Mouse (Mus musculus) heart, adult 9 months (tissue): ENCODE results near the gene Fscn2.
"Not testable (repeated sequence)": the region's sequence is repeated elsewhere in the genome, so short reads cannot be mapped to it uniquely, and the experiment has no call there.

Experiments used
- DNase-seq, 2 experiments: peaks; one replicate each; pipeline ENCODE4 v3.0.0; 2022; ENCODE audit warnings: low spot score in 2 of 2

The Fscn2 gene

DNA sequence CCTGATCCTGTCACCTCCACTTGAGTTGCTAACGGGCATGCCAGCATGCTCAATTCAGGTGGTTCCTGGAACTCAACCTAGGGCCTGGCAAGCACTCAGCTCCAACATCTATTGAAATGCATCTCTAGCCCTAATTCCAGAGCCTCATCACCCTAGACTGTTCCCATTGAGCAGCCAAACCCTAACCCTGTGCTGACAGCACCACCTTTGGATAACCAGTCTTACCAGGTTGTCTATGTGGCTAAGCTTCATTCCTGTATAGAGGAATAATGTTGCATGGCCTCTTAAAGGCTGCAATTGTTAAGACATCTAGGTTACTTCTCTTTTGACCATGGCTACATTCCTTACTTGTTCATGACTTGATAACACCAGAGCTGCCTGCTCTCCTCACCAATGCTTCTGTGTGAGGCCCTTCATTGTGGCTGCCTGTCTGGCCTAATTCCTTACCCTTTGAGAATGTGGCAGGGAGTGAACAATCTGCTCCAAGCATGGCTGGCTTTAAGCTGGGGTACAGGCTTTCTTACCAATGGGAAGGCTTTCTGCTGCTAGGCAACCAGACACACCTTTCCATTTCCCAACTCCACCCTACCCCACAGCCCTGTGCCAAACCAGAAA lies 16.2 kb upstream of the Fscn2 start:
- DNase-seq = no peak

- not testable (repeated sequence) for DNase-seq
Measured at GRCm38 (mm10) chr11:120346383-120347034, 14.8 kb upstream of the Fscn2 start.

- no peak for DNase-seq
Measured at GRCm38 (mm10) chr11:120347301-120347700, 14.0 kb upstream of the Fscn2 start.

- peak in 1 of 2 experiments; percentile 92 for DNase-seq
Measured at GRCm38 (mm10) chr11:120347791-120348683, 13.3 kb upstream of the Fscn2 start, which contains the start of gene Actg1. Actg1 (minus strand) TSS chr11:120348542.

DNA sequence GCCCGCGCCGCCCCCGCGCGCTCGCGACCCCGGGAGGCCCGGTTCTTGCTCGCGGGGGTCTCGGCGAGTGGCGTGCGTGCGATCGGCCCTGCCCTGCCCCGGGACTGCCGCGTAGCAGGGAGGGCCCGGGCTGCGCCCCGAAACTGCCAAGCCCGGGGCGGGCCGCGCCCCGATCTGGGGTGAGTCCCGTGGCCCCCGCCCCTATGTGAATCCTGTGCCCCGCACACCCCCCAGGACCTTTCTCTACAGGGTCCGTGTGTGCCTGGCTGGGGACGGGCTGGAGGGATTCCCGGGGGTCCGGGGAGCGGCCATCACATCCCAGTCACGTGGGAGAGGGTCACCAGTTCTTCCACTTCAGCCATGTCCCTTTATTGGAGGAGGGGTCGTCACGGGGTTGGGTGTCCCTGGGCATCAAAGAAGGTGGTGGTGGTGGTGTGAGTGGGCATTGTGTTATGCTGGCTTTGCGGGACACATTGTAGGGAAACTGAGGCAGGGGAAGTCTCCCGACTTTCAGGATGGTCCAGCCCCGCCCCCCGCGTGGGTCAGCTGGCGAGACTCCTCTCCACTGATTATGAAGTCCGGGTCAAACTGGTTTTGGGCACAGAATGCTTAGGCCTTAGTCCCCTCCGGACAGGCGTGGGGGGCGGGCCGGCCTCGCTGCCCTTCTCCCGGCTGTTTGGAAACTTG lies 12.5 kb upstream of the Fscn2 start:
- DNase-seq = peak in 1 of 2 experiments; percentile 88

DNA sequence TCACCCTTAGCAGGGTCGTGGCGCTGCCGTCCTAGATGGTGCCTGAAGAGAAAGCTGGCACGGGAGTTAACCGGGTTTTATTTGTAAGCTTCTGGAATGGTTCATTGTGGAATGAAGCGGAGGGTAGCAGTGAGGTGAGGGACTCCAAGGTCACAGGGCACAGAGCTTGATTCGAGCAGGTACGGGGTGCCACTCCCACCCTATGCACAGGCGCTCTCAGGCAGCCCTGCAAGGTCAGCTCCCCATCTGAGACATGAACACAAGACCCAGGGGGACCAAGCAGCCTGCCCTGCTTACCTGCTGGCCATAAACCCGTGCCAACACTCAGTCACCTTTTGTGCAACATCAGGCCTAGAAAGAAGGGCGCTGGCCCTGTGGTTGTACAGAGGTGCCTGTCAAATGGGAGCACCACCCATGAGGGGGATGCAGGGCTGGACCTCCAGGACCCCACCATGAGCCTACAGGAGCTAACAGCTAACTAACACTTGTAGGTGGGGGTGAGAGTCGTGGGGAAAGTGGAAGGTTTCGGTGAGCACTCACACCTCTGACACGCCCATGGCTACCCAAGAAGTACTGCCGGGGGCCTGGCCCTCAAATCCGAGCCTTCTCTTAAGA lies 11.9 kb upstream of the Fscn2 start:
- DNase-seq = peak; percentile 70 to 76

DNA sequence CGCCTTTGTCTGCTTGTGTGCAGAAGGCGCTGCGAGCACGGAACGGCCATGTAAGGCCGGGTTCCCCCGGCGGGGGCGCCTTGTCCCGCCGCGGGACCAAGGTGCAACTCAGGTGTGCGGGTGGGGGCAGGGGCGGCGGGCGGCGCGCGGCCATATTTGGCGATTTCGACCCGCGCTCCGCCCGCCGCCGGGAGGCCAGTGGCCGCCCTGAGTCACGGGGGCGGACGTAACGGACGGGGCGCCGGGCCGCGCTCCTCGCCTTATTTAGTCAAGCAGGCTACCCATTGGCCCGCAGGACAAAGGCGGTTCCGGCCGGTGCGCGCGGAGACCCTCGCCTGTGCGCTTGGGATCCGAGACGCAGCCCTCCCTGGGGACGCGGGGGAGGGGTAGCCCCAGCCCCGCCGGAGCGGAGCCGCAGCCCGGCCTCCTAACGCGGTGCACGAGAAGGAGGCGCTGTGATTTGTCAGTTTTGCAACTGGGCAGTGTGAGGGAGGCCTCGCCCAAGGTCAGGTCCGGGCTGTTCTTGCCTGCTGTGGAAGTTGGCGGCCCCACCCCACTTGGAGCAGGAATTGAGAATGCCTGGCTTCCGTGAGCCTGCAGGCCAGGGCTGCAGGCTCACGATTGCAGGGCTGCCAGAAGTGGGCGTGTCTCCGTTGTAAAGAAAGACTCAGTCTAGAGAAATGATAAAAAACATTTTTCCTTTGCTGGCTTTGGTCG lies 11.2 kb upstream of the Fscn2 start:
- DNase-seq = peak; percentile 96 to 97

GRCm38 (mm10) chr11:120350711-120351110 lies 10.6 kb upstream of the Fscn2 start:
- peak; percentile 58 to 61 for DNase-seq

- DNase-seq = no peak
Measured at GRCm38 (mm10) chr11:120351250-120352092, 9.9 kb upstream of the Fscn2 start.

- not testable (repeated sequence) for DNase-seq
Measured at GRCm38 (mm10) chr11:120352093-120352350, 9.3 kb upstream of the Fscn2 start.

DNA sequence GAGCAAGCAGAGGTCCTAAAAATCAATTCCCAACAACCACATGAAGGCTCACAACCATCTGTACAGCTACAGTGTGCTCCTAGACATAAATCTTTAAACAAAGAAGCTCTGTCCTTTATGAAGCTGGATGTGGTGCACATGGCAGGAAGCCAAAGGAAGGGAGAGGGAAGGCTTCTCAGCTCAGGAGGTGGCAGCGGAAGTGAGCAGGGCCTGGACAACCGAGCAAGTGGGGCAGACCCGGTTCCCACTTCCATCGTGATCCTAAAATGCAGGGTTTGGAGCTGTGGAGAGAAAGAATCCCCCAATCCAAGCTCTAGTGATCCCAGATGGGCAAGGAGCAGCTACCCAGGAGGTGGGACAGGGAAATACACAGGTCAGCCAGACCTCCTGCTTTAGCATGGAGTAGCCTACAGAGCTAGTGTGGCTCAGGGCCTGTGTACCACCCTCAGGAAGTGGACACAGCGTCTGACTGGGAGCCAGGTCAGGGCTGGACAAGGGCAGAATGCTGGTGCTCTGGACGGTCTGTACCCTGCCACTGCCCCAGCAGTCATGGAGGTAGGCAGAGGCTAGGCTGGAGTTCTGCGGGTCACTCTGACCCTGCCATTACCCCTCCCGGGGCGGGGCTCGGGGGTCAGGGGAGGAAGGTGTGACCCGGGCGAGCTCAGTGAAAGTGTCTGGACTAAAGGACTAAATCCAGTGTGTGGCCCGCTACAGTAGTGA lies 8.6 kb upstream of the Fscn2 start:
- DNase-seq = no peak

DNA sequence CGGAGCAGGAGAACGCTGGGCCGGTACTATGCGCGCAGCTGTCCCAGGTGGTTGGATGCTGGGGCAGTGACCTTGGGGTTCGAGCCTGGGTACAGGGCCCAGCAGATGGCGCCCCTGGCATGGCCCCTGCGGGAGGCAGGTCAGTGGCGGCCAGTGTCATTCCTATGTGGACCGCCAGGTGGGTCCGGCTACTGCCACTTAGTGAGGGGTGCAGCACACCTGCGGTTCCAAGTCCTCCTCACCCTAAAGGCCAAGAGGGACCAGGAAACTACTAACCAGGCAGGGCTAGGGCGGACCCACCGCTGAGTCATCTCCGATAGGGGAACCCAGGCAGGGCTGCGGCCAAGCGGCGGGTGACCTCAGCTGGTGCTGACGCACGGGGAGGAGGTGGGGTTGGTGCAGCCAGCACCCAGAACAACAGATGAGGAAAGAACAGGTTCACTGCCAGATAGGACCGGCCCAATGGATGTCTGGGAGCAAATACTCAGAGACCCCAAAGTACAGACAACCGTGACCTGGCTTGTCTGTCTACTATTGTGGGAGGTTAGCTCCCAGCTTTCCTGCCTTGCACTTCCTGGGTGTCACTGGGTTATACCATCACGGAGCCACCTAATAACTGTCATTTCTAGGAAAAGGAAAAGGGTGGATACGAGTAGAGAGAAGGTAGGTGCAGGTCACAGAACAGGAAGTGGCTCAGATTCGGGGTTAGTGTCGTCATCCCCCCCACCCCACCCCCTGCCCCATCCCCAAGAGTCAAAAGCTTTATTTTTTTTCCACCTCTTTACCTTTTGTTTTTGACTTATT lies 7.6 kb upstream of the Fscn2 start:
- peak; percentile 90 to 92 for DNase-seq

GRCm38 (mm10) chr11:120354304-120355276 lies 6.7 kb upstream of the Fscn2 start:
- no peak for DNase-seq

GRCm38 (mm10) chr11:120355277-120356039 lies 5.9 kb upstream of the Fscn2 start:
- DNase-seq = no peak

DNA sequence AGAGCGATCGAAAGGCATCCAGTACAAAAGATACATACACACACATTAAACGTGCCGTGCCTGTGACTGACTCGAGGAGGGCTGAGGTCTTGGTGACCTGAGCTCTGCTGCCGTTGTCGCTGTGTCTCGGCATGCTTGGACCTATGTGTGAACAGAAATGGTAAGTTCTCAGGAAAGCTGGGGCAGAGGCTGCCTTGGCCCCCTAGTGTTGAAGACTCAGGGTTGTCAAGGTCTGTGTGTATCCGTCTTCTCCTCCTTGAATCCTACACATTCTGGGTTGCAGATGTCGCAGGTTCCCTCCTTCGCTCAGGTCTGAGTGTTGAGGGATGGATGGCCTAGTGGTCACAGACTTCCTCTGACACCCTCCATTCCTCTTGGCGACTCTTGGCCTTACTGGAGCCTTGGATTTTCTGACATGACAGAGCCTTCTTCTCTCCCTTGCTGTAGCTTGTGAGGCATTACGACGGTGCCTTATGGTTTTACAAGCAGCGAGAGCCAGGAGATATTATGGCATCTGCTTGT lies 5.0 kb upstream of the Fscn2 start:
- DNase-seq = no peak

GRCm38 (mm10) chr11:120356900-120357299 lies 4.4 kb upstream of the Fscn2 start:
- no peak for DNase-seq
